Mouse (Mus musculus) E14TG2a.4 (cell line): ENCODE data around the gene Top2a.

Source experiments
- H3K27me3 ChIP-seq: 2 replicates; pipeline ENCODE4 v1.6.1; 2014; ENCODE audit warnings: low read length, control low read depth; ENCODE audit not compliant: insufficient read depth
- H3K36me3 ChIP-seq: 2 replicates; pipeline ENCODE4 v1.6.1; 2014; ENCODE audit warnings: low read length, control low read depth; ENCODE audit not compliant: insufficient read depth
- H3K4me1 ChIP-seq: replicated peaks from 2 replicates; pipeline ENCODE4 v1.6.1; 2014; ENCODE audit warnings: low read depth, low read length, control low read depth
- H3K4me3 ChIP-seq: replicated peaks from 2 replicates; pipeline ENCODE4 v1.5.1; 2014; ENCODE audit warnings: mild to moderate bottlenecking, low read length
- H3K9me3 ChIP-seq: 2 replicates; pipeline ENCODE4 v1.6.1; 2014; ENCODE audit warnings: low read length, control low read depth
- CTCF ChIP-seq: conservative IDR thresholded peaks from 2 replicates; pipeline ENCODE4 v1.5.1; 2014; ENCODE audit warnings: low read length
- NANOG ChIP-seq: IDR thresholded peaks from 2 replicates; pipeline ENCODE4 v1.6.1; 2014; ENCODE audit warnings: borderline replicate concordance, low read length, mixed read lengths
- POU5F1 ChIP-seq: IDR thresholded peaks from 2 replicates; pipeline ENCODE4 v1.6.1; 2014; ENCODE audit warnings: low read length, borderline replicate concordance

Top2a gene

GRCm38 (mm10) chr11:98944897-98945604 lies 78.9 kb downstream of the Top2a start:
- H3K9me3 ChIP-seq = peaks cover 8% of the 10 kb centered on the region; the same call in 1 of the 2 replicates
- no peak overlapping the region for H3K4me3 ChIP-seq
- no peaks in the 10 kb centered on the region for H3K27me3 ChIP-seq
- TF ChIP-seq POU5F1 (no peak), CTCF (no peak)
- peaks cover 46% of the 10 kb centered on the region for H3K36me3 ChIP-seq
- H3K4me1 ChIP-seq = peaks cover 88% of the 10 kb centered on the region

GRCm38 (mm10) chr11:98943741-98944461 lies 80.1 kb downstream of the Top2a start:
- Histone ChIP-seq H3K27me3 (no peaks in the 10 kb centered on the region; the same call in 1 of the 2 replicates), H3K9me3 (peaks cover 8% of the 10 kb centered on the region; the same call in 1 of the 2 replicates), H3K36me3 (peaks cover 41% of the 10 kb centered on the region), H3K4me1 (peaks cover 88% of the 10 kb centered on the region), H3K4me3 (peak overlapping the region; percentile 35; the same call in 1 of the 2 replicates)
- TF ChIP-seq POU5F1 (no peak), CTCF (no peak), NANOG (no peak)
